Mouse (Mus musculus) right cerebral cortex, adult 18-20 months (tissue): ENCODE results near the gene Mcat.

Experiments
- DNase-seq: peaks from one replicate; pipeline ENCODE4 v3.0.0; 2022; ENCODE audit warnings: mixed read lengths

Gene Mcat

DNA sequence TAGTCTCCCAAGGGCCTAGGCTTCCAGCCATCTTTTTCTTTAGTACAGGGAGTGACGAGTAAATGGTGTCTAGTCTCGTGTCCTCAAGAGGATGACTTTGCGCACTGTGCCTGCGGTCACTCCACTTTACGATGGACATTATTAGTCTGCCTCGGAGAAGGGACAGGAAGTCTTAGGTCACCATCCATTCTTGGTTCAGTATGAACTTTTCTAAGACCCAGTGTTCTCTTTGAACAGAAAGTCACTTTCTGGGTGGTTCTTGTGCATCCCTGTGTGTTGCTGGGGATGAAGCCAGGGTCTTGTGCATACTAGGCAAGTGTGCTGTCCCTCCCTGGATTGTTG lies 27.7 kb downstream of the Mcat start:
- DNase-seq = no peak

DNA sequence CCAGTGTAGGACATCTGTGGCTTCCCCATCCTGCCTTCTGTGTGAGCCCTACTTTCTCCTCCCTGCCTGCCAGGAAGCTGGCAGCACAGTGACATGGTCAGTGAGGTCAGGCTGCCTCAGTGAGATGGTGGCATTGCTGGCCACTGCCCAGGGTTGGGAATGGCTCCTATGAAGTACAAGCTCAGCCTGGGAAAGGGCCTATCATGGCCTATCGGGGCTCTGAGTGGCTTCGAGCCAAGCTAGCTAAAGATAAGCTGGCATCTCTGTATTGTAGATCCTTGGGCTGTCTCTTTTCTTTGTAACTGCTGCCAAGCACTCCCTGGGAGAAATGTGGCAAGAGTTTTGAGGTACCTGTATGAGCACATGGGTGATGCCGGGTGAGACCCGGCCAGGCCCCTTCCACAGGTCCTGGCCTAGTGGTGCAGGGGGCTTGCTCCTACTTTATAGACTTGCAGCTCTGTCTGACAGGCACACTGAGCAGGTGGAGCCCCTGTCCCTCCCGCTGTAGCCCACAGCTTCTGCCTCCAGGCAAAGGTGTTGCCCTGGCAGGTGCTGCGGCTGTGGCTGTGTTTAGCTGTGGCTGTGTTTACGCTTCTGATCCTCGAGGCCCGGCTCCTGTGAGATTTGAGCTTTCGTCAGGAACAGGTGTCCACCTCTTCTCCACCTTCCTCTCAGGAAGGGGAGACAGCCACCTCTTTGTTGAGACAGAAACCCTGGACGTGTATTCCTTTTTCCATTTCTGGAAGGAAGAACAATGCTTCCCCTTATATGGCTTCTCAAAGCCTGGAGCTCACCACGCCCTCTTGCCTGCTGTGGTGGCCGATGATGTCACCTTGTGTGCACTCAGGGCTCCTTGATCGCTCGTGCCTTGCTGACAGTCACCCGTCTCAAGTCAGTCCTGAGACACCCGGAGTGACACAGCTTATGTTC lies 28.4 kb downstream of the Mcat start:
- no peak for DNase-seq

DNA sequence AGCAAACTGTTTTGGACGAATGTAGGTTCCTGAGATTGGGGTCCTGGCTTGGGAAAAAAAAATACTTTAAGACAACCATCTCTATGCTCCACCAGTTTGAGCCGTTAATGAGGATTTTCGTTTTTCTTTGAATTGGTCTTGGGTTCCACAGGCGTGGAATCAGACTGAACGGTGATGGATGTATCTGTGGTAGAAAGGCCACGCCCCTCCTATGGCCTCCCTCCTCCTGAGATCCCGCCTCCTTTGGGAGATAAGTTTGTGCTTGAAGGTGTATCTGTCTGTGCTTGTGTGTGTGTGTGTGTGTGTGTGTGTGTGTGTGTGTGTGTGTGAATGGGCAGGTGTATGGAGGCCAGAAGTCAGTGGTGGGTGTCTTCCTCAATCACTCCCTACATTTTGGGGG lies 31.0 kb downstream of the Mcat start:
- DNase-seq = no peak

DNA sequence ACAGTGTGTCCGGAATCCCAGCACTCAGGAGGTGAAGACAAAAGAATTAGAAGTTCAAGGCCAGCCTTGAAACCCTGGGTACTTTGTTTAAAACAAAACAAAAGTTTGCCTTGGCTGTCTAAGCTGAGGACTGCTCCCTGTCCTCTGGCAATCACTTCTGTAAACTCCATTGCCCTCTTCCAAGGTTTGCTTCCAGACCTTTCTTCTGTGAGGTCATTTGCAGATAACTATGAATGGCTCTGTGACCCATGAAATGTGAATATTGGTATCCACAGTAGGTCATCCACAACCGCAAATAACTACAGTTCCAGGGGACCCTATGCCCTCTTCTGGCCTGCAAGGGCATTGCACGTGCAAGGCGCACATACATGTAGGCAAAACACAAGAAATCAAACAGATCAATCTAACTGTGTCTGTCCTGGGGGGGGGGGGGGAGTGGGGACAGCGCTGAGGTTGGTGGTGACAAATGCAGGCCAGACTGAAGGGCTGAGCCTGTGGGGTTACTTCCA lies 31.6 kb downstream of the Mcat start:
- no peak for DNase-seq

DNA sequence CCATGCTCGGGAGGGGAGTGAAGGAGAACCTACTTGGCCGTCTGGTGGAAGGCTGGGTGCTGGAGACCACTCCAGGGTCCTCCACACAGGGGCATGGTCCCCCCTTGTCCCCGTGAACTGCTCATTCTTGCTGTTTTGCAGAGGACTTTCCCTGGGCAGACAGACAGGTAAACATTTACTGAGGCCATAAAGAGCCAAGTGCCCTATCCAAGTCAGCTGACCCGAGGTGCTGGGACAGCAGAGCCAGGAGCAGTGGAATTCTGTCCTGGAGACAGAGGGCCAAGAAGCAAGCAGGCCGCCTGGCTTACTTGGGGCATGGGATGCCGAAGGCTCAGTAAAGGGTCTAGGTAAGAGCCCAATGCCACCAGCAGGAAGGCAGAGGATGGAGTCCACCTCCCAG lies 32.9 kb downstream of the Mcat start:
- no peak for DNase-seq

DNA sequence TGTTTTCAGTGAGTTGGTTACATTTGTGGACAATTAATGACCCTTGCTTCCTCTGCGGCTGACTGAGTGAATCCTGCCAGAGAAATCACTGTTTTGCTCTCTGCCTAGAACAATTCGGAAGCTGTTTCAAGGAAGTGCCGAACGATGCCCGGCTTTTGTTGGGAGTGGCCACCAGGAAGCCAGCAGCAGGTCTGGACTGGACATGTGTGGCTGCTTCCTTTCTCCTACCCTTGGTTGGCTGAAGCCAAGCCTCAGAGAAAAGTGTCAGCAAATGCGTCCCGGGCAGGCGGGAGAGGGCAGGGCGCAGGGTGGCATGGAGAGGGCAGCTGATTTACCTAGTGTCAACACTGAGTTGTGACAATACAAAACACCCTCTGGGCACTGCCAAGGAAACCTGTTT lies 33.4 kb downstream of the Mcat start:
- DNase-seq = no peak

DNA sequence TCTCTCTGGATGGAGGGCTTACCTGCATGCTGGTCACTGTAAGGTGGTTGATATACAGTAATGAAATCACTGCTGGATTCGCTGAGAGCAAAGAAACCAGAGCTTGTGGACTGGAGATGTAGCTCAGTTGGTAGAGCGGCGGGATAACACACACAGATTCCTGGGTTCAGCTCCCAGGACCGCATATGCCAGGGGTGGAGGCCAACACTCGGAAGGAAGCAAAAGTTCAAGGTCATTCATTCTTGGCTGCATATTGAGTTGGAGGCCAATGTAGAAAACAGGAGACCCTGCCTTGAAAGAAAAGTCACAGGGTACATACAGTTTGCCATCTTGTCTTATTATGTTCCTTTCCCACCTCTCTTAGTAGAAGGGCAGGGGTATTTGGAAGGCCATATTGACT lies 33.8 kb downstream of the Mcat start:
- no peak for DNase-seq

DNA sequence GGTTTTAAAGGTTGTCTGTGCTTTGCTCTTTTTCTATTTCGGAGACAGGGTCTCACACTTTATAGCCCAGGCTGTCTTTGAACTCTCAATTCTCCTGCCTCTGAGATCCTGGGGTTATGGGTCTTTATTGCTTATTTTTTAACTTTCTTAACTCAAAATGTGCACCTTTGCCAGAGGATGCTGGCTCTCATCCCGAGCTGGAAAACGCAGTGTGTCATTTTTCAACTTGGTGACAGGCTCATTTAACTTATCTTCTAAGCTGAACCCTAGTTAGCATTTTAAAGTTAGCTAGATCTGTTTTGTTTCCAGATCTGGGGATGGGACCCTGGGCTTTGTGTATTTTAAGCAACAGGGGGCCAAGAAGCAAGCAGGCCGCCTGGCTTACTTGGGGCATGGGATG lies 34.7 kb downstream of the Mcat start:
- DNase-seq = no peak

DNA sequence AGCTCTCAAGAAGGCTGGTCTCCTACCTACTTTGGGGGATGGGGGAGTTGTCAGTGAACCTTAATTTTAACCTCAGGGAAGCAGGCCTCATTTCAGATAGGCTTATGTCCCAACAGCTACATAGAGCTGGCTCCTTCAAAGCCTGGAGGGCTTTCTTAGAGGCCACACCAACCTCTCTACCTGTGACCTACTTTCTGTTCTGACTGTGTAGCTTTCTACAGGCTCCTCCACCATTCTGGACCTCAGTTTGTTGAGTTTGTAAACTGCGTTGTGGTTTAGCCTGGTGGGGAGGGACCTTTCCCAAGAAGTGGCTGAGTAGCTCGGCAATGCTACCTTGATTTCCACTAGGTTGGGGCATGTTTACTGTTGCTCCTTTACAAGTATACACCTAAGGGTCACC lies 35.8 kb downstream of the Mcat start:
- no peak for DNase-seq

DNA sequence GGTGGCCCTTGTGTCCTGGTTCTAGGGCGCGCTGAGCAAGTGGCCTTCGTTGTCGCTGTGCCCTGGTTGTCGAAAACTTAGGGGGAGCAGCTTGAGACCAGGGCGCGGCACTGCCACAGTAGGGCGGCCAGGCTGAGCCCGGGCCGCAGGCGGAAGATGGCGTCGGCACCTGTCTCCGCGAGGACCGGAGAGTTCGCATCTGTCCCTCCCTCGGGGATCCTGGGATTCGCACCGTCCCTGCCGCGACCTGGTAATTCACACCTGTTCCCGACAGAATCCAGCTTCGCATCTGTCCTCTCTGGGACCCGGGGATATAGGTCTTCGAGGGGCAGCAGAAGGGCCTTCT lies 36.5 kb downstream of the Mcat start:
- DNase-seq = no peak

DNA sequence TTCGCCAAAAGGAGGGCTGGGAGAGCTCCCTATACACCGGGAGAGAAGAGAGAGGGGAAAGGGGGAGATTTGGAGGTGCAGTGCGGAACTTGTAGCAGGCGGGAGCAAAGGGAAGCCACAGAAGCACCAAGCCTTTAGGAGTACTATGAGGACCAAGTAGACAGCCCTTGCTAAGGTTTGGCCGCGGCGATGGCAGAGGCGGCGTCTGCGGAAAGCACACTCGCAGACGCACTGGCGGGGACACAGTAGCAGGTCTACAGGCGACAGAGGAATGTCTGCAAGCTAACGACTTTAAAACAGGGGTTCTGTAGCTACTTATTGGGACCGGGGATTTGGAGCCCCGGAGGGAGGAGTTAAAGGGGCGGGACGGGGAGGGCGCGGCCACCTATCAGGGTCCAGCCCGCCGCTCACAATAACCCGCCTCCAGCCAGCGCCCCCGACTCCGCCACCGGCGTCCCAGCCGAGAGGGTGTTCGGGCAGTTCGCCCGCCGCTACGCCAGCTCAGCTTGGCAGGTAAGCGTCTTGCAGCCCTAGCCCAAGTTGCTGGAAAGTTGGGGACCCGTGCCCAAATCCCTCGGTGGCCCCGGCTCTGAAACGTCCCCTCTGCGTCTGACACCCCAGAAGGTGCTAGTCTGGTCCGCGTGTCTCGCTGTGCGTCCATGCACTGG lies 37.0 kb downstream of the Mcat start, which contains the start of gene Bik:
TSS of gene Bik (plus strand) at position 439 of the 668 bp plus-strand sequence.
- DNase-seq = peak; percentile 6

DNA sequence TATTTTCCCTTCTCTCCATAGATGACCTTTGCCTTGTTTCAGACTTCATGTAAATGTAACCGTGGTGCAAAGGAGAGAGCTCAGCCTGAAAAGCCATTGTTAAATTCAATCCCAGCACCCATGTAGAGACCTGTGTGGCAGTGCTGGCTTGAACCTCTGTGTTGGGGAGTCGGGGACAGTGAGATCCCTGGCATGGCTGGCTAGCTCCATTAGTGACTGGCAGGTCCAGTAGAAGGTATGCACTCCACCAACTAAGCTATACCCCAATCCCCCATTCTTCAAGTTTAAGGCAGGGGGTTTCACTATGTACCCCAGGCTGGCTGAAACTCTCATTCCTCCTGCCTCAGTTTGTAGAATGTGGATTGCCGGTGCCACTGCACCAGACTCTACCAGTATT lies 39.3 kb downstream of the Mcat start:
- no peak for DNase-seq

DNA sequence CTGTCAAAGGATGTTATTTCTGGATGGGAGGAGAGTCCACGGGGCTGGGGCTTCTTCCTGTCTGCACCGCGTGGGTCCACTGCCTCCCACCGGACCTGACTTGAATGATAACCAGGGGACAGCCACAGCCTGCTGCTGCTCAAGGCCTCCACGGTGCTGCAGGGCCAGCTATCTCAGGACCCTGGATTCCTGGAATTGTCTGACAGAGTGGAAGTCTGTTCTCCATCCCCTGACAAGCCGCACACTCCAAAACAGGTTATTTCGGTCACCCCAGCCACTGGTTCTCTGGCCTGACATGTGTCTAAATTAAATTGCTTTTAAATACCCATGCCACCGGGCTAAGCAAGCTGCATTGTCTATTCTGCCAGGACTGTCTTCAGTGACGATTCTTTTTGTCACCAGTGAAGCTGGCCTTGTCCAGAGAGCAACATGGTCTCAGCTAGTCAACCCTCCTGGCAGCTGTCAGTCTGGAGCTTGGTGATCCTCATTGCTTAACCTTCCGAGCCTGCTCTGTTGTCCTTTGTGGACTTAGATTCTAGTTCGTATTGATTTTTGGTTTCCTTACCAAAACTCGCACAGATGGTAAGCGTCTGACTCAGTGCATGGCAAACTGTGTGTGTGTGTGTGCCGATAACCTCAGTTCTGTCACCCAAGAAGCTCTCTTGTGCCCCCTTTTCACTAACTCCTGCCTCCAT lies 39.8 kb downstream of the Mcat start:
- no peak for DNase-seq

DNA sequence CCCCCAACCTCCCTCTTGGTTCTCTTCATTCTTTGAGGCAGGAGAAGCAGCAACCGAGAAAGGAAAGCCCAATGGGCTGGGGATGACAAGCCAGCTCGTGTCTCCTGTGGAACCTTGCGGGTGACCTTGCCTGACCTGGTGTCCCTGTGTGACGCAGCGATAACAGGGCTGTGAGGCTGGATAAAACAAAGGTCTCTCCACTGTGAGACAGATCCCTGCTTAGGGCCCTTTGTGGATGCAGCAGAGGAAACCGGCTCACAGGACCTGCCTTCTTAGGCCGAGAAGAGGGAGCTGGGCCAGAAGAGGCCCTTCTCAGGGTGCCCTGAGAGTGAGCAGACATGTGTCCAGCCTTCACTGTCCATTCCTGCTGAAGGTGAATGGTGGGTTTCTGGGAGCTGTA lies 40.4 kb downstream of the Mcat start:
- no peak for DNase-seq

DNA sequence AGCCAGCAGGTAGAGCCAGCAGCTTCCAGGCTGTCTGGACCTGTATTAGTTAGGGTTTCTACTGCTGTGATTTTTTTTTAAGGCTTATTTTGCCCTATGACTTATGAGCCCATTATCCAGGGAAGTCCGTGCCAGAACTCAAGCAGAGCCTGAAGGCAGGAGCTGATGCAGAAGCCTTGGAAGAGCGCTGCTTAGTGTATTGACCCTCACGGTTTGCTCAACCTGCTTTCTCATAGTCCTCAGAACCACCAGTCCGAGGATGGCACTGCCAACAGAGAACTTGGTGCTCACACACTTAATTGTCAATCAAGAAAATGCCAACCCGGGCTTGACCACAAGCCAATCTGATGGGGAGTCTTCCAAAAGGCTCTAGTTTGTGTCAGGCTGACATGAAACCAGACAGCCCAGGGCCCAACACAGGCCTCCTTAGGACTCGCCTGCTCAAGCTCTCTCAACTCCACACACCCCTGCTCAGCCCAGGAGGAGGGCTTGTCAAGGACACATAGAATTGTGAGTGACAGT lies 42.7 kb downstream of the Mcat start:
- no peak for DNase-seq

DNA sequence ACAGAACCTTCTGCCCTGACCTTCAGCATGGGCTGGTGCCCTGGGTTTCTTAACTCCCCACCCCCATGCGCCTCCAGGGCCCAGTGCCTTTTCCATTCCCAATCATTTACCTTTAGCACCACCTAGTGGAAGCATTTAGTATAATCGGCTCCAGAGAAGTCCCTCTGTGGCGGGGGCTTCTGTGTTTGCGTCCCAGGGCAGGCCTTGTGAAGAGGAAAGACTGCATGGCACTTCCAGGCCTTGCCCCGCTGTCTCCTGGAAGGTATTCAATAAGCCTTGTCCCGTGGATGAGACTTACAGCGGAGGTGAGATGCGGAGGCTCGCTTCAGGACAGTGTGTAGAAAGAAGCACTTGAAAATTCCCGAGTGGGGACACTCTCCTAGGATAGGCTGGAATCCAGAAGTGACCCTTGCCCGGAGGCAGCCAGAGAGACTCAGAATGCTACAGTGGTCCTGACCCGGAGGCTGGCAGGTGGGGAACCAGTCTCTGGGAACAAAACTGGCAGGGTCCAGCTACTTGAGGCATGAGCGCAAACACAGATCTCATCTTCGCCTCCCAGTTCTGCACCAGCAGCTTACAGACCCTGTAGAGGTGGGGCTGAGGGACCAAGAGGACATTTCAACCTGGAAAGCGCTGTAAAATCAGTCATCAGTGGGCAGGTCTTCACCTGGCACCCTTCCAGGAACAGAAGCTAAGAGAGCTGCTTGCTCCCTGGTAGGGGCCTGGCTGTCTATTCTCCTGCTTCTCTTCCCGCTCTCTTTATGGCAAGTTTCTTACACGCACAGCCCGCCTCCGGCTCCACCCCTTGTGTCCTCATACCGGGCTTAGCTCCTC lies 45.2 kb downstream of the Mcat start:
- DNase-seq = peak; percentile 52

DNA sequence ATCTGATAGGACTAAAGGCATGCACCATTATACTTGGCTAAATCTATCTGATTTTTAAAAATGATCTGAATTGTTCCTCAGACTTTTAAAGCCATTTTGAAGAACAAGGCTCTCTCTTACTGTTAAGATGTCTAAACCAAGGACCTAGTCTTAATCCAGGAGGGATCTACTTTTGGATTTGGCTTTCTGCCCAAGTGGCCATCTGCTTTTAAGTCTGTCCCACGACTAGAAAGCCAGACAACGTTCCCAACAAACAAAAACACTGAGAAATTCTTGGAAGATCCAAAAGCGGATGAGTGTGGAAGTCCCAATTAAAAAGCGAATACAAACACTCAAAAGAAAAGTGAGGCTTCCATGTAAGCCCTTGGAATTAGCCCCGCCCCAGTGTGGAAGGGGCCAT lies 48.6 kb downstream of the Mcat start:
- DNase-seq = no peak

DNA sequence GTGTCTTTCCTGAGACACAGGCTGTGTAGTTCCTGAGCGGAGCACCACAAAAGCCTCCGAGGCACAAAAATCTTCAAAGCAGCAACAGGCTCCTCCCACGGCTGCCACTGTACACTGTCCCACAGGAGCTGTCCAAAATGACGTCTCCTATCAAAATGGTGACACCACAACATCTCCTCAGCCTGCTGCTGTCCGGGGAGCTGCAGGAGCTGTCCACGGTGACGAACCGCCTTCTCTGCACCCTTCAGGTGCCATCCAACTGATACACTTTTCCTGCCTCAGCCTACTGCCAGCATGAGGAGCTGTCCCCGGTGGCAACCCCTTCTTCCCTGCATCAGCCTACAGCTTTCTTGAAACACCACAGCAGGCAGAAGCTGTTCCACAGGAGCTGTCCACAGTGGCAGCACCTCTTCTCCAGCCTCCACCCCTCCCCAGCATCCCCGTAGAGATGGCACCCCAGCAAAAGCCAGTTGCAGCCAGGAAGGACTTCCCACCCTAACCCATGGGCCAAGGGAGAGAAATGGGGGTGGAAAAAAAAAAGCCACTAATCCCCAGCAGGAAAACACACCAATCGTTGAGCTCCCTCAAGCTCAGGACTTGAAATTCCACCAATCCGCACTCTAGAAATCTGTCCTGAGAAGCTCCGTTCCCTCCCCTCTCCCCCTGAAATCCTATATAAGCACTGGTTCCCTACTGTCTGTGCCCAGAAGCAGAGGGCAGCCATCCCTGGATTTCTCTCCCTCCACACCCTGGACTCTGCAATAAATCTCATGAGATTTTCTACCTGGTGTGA lies 50.9 kb downstream of the Mcat start:
- no peak for DNase-seq

DNA sequence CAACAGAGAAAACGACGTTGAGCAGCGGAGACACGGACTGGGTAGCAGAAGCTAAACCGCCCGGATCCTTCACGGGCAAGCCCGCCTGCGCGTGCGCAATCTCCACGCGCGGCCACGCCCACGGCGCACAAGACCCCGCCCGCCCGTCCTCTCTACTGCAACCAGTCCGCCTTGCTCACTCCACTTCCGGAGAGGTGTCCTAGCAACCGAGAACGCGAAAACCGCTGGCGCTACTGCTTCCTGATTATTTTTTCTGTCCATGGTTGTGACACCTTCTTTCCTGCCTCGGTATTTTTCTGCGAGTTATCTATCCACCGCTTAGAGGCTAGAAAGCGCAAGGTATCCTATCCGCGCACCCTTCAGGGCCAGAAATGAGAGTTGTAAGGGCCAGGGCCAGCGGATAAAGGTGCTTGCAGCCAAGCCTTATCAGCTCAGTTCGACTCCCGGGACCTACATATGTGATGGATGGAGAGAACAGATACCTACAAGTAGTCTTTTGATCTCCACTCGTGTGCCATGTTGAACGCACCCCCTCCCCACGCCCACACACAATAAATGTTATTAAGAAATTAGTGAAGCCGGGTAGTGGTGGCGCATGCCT lies 52.7 kb downstream of the Mcat start, which contains the start of gene Ttll1:
TSS of gene Ttll1 (minus strand) at position 89 of the 601 bp plus-strand sequence.
- DNase-seq = peak; percentile 96

DNA sequence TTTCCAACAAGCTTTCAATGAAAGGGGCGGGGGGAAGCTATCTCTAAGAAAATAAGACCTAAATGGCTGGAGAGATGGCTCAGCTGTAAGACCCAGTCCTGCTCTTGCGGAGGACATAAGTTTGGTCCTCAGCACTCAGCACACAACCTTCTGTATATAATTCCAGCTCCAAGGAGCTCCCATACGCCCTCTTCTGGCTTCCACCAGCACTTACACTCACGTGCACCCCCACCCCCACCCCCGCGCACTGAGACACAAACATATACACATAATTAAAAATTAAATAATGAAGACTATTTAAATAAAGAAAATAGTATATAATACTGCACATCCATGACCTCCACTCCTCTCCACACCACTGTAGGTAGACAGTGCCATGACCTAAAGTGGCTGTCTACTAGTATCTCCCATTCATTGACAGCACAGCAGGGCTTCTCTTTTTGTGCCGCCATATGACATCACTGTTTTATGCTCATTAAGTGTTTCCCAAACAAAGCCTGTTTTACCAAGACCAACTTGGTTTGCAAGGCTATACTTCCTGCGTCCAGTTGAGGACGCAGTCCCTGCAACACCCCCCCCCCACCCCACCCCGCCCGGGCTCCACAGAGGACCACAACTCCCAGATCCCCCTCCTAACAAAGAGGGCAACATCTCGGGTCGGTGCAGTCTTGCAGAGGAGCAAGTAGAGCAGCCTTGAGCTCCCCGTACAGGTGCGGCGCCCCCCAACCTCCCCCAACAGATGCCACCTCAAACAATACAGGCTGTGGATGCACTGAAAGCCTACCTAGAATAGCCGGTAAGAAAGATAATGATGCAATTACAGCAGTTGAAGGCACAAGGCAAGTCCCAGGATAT lies 53.4 kb downstream of the Mcat start:
- no peak for DNase-seq
